Mouse (Mus musculus) embryo, embryonic 10 days (tissue): ENCODE data around the gene Fndc11.

Experiments
- DNase-seq: peaks from one replicate; pipeline ENCODE4 v3.0.0-alpha.2; 2015; ENCODE audit warnings: low spot score

Gene Fndc11

GRCm38 (mm10) chr2:181220361-181220760 lies 548 bp downstream of the Fndc11 start:
- no peak for DNase-seq

GRCm38 (mm10) chr2:181224994-181225393 lies 5.2 kb downstream of the Fndc11 start:
- DNase-seq: no peak

GRCm38 (mm10) chr2:181227122-181227521 lies 7.3 kb downstream of the Fndc11 start:
- DNase-seq: no peak

DNA sequence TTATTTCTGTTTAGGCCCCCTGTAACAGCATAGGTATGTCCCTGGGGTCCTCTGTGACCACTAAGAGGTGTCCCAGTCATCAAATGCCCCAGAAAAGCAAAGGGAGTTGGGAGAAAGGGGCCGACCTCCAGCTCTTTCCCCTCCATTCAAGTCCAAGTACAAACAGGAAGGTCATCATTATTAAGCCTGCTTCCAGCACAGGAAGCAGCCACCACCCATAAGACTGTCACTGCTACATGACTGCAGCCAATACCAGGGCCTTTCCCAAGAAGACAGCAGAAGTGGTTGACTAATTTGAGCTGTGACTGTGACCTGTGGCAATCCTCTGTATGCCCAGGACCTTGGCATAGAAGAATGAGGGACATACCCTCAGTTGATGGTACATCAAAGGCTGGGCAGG lies 8.5 kb downstream of the Fndc11 start:
- DNase-seq: no peak

- no peak for DNase-seq
These were observed 11.4 kb downstream of the Fndc11 start for GRCm38 (mm10) chr2:181231171-181231570.

GRCm38 (mm10) chr2:181233443-181233842 lies 13.6 kb downstream of the Fndc11 start:
- no peak for DNase-seq

GRCm38 (mm10) chr2:181234680-181235079 lies 14.9 kb downstream of the Fndc11 start:
- no peak for DNase-seq

DNA sequence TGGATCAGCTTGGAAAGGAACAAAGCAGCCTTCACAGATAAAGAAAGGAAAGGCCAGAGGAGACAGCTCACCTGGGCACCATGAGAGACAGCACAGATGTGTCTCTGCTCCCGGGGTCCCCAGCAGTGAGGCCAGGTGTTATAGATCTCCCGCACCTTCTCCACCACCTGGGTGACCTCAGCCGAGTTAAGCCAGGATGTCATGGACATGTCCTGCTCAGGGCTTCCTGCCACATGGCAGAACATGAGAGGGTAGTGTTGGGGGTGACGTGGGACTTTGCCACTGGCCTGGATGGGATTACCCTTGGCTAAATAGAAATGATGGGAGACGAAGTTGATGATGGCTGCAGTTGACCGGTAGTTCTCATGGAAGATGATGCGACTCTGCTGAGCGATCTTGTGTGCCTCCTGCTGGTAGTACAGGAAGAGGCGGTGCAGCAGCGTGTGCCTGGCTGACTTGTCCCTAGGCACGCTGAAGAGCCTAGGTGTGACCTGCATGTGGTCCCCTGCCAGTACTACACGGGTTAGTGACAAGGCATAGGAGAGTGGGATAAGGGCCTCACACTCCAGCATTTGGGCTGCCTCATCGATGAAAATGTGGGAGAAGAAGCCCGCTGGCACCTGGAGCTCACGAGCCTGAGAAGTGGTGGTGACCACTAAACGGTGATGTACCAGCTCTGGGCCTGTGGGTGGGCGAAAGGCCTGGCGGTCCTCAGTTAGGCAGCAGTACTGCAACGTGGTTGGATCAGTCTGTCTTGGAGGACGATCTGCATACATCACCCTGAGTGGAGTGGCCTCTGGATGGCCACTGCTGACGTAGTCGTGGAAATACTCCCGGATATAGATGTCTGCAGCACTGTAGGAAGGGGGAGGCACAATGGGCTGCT lies 16.1 kb downstream of the Fndc11 start:
- no peak for DNase-seq

DNA sequence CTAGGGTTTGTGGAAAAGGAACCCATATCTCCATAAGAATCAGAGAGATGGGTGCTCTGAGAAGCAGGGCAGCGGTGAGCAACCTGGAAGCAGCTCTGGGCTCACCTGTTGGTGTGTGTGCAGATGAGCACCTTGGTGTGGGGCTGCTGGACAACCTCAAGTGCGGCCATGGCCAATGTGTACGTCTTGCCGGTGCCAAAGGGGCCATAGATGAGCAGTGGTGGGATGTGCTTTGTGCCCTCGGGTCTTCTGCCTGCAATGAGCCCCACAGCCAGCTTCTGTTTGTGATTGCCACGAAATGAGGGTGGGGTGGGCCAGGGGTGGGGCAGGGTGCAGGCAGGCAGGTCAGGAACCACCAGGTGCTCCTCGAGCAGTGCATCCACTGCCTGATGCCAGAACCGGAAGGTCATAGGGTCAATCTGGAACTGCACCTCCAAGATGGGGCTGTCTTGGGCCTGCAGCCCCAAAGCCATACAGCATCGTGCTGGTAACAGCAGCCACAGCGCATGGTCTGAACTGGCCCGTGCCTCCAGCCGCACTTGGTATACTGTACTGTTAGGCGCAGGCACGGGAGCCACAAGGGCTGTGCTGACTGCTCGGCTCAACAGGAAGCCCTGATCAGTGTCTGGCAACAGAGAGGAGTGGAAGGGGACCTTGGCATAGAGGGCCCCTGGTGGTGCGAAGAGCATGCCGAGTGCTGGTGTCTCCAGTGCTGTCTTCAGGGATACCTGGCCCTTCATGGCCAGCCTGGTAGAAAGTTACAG lies 17.6 kb downstream of the Fndc11 start:
- no peak for DNase-seq

GRCm38 (mm10) chr2:181238091-181238610 lies 18.3 kb downstream of the Fndc11 start:
- no peak for DNase-seq

DNA sequence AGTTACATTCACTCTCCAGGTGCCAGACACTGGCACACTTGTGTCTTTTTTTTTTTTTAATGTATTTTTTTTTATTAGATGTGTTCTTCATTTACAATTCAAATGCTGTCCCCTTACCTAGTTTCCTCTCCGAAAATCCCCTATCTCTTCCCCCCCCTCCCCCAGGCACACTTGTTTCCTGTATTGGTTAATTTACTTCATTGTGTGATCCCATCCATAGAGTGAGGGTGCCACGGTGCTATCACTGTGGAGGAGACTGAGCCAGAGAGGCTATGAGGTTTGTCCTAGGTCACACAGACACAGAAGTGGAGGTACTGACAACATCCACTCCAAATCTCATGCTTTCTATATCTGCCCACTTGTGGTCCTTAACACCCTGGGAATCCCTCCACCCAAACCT lies 19.0 kb downstream of the Fndc11 start:
- no peak for DNase-seq

- no peak for DNase-seq
These were observed 19.4 kb downstream of the Fndc11 start for GRCm38 (mm10) chr2:181239261-181239660.

DNA sequence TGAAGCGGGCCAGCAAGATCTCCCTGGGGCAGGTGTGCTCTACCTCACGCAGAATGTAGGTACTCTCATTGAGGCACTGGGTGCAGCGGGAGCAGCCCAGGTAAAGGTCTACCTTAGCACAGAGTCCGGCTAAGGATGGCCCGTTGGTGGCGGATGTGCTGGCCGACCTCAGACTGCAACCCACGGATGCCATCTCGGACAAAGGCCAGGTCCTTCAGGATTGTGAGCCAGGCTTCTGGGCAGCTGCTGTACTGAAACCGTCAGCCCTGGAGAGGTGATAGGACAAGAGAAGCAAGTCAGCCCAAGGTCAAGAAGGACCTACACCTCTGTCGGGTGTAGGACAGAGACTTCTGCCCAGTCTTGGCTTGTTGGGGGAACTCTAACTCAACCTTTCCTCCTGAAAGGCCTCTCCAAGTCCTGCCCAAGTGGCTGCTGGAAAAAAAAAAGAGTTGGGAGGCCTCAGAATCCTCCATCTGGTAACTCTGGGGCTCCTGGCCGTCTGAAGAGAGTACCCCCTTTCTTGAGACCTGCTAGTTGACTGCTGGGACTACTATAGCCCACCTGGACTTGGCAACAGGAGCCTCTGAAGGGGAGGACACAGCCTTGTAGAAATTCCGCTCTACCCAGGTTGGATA lies 21.1 kb downstream of the Fndc11 start:
- no peak for DNase-seq

DNA sequence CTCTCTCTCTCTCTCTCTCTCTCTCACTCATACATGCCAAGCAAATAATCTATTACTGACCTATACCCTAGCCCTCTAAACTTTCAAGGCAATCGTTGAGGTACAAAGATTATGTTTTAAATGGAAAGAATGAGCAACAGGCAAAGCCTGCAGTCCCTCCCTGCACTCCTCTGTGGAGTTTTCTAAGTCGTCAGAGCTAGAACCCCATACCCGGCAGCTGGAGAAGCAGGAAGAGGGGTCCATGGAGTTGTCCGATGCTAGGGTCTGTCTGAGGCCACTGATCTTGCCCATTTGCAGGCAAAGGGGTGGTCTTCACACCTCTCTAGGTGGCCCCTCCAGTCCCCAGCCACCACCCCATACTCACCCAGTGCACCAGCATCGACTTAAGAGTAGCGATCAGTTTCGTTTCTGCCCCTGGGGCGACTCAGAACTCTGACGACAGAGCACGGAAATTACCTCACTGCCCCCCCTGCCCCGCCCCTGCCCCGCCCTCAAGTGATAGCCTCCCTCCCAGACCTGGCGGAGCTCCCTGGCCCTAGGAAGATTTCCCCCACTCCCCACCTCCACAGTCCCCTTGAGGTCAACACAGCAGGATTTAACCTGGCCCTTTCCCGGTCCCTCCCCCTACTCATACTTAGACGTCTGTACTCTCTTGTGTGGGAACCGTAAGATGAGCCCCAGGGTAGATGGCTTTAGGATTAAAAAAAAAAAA lies 21.9 kb downstream of the Fndc11 start, which contains the start of gene Helz2:
TSS of gene Helz2 (minus strand) at position 426 of the 712 bp plus-strand sequence.
- no peak for DNase-seq

- DNase-seq: no peak
These were observed 22.5 kb downstream of the Fndc11 start for GRCm38 (mm10) chr2:181242314-181242665.

GRCm38 (mm10) chr2:181243706-181244394 lies 24.0 kb downstream of the Fndc11 start:
- DNase-seq: no peak

DNA sequence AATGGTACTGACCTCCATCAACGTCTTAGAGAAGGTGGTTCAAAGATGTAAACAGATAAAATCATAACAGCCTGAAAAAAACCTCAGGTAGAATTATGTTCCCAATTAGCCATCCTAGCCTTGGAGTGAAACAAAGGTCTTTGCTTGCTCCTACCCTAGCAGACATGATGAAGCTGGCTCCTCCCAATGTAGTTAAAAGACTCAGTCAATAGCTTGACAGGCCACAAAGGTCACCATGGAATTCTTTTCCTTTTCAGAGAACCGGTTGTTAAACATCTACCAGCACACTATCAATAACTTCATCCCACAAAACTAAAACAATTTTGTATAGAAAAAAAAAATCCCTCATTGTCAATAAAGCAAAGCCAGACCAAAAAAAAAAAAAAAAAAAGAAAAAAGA lies 25.2 kb downstream of the Fndc11 start:
- DNase-seq: no peak

DNA sequence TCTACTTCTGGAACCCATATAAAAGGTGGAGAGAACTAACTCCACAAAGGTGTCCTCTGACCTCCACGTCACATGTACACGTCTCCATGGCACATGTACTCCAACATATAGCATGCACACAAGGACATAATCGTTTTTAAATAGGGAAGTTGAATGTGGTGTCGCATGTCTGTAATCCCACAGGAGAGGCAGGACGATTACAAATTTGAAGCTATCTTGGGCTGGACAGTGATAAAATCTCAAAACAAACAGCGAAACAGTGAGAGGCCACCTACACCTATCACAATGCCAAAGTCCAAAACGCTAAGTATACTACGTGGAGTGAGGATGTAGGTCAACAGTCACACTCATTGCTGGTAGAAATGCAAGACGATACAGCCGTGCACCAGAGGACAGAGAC lies 29.4 kb downstream of the Fndc11 start:
- DNase-seq: no peak

DNA sequence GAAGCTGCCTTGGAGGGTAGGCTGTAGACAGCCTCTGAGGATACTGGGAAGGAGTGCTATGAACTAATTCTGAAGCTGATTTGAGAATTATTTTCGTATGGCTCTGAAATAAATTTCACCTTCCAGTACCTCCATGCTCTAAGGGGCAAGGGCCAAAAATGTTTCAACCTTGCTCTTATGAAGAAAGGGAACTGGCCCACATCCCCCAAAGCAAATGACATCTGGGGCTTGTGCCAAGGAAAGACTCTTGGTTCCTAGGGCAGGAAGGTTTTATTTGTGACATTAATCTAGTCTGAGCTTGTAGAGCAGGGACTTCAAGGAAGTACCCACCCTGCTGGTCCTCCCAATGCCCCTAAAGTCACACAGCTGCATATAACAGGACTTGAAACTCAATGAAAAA lies 32.0 kb downstream of the Fndc11 start:
- DNase-seq: no peak

GRCm38 (mm10) chr2:181253248-181253647 lies 33.4 kb downstream of the Fndc11 start:
- no peak for DNase-seq

- no peak for DNase-seq
These were observed 47.0 kb downstream of the Fndc11 start for GRCm38 (mm10) chr2:181266839-181267238.
